Mouse (Mus musculus) forebrain, embryonic 13.5 days (tissue): Measurements from ENCODE around the gene Wars2. TPM values are rescaled to one million over a fixed set of nuclear protein-coding genes. Genes with fewer than 3 reads are reported as not detected.

Experiments
- ATAC-seq: fragments of 200-750 bp; cut with Nextera tagmentation; 2 replicates; pipeline ENCODE4 v1.8.0; 2017
- H3K27ac ChIP-seq: fragments of 300-500 bp; sonication (generic); 2 replicates; pipeline ENCODE4 v1.5.1; 2015; ENCODE audit warnings: inconsistent platforms, mild to moderate bottlenecking, moderate library complexity
- H3K27me3 ChIP-seq: fragments of 300-500 bp; sonication (generic); 2 replicates; pipeline ENCODE4 v1.6.1; 2015; ENCODE audit warnings: mild to moderate bottlenecking, inconsistent platforms
- H3K36me3 ChIP-seq: fragments of 300-500 bp; sonication (generic); 2 replicates; pipeline ENCODE4 v1.6.1; 2015; ENCODE audit warnings: mild to moderate bottlenecking, inconsistent platforms; ENCODE audit not compliant: poor library complexity, severe bottlenecking
- H3K4me1 ChIP-seq: fragments of 300-500 bp; sonication (generic); 2 replicates; pipeline ENCODE4 v1.6.1; 2015; ENCODE audit warnings: inconsistent platforms
- H3K4me2 ChIP-seq: fragments of 300-500 bp; sonication (generic); 2 replicates; pipeline ENCODE4 v1.6.1; 2015; ENCODE audit warnings: inconsistent platforms, mild to moderate bottlenecking, moderate library complexity
- H3K4me3 ChIP-seq: fragments of 300-500 bp; sonication (generic); 2 replicates; pipeline ENCODE4 v1.5.1; 2015; ENCODE audit warnings: mild to moderate bottlenecking, inconsistent platforms
- H3K9ac ChIP-seq: fragments of 300-500 bp; sonication (generic); 2 replicates; pipeline ENCODE4 v1.6.1; 2015; ENCODE audit warnings: mild to moderate bottlenecking, inconsistent platforms
- H3K9me3 ChIP-seq: fragments of 300-500 bp; sonication (generic); replicated peaks from 2 replicates; pipeline ENCODE4 v1.6.1; 2016; ENCODE audit warnings: inconsistent platforms
- WGBS: fragments of 180-500 bp; shearing (Covaris S2); methylation state at CpG from one replicate; pipeline ENCODE4 v1.1.7; 2015; 5-methylcytosine and 5-hydroxymethylcytosine counted together
- polyA plus RNA-seq: library from polyadenylated mRNA; unstranded; fragments of >200 nt; fragmentation: Nextera tagmentation; extraction: Ambion mirVana; gene quantifications from 2 replicates; pipeline ENCODE4 v1.2.1, GENCODE M21; 2015

Wars2 gene
- polyA plus RNA-seq, 1 experiment from 2014 or later, result 6.4 TPM

DNA sequence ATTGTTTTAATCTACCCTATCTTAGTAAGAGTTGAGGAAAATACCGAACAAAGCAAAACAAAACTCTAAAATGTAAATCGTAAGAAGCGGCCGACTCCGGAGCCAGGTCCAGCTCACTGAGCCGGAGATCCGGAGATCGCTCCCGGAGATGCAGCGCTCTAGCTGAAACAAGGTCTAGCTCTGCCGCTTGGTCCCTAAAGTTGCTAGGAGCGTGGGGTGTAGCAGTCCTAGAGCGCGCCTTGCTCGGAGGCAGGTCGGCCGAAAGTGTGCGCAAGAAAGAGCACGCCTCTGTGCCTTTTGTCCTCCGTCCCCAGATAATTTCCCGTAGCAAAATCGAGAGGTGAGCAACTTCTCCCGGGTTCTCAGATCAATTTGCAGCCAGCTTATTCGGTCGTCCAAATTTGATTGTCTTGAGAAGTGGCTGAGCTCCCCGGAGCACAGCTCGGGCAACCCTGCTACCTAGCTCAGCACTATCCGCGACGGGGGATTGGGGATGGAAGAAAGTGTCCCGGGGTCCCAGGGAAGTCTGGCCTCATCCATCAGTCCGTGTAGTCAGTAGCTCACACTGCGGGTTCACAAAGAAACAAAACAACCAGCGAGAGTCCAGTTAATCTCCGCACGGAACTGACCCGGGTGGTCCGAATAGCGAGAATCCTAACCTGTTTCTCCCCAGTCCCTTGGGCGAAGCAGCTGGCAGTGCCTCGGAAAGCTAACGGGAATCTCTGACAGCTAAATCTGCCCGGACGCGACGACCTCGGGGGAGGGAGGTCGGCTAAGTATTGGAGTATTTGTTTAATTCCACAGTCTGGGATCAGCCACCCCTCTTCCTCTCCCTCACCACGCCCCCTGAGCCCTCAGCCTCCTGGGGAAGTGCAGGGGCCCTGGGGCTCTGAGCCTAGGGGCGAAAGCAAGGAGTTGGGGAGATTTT is 100.2 kb downstream of the Wars2 start:
- peak; percentile 43; the same call in 1 of the 2 replicates for ATAC-seq
- H3K4me1 ChIP-seq, result peaks cover 13% of the 10 kb centered on the region
- H3K27me3 ChIP-seq, result peaks cover 98% of the 10 kb centered on the region
- WGBS, result under 1% methylated on average over 50 of the region's 50 CpGs
- no peak overlapping the region for H3K9ac ChIP-seq
- no peaks in the 10 kb centered on the region for H3K9me3 ChIP-seq
- peak overlapping the region; percentile 14; the same call in 1 of the 2 replicates for H3K4me2 ChIP-seq
- H3K27ac ChIP-seq, result no peak overlapping the region
- peak overlapping the region; percentile 15 for H3K4me3 ChIP-seq
- no peaks in the 10 kb centered on the region for H3K36me3 ChIP-seq

DNA sequence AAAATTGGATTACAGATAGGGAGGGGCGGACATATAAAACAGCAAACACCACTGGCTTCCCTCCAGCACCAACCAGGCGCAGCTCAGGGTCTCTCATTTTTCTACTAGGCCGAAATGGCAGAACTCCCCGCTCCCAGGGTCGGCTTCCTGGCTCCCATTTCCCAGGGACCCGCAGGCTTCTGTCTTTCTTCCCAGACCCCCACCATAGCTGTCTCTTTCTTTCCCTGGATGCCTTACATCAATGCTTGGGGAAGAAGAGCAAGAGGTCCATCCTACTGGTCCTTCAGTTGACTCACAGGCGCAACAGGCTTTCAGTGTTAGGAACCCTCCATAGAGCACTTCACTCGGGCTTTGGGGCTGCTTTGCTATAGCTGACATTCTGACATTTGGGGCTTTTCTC is 101.6 kb downstream of the Wars2 start:
- no peak for ATAC-seq
- peaks cover 13% of the 10 kb centered on the region for H3K4me1 ChIP-seq
- H3K36me3 ChIP-seq, result no peaks in the 10 kb centered on the region
- no peak overlapping the region for H3K27ac ChIP-seq
- H3K4me2 ChIP-seq, result no peak overlapping the region
- no peak overlapping the region for H3K4me3 ChIP-seq
- no peaks in the 10 kb centered on the region for H3K9me3 ChIP-seq
- no peak overlapping the region for H3K9ac ChIP-seq
- H3K27me3 ChIP-seq, result peaks cover 100% of the 10 kb centered on the region
- WGBS, result 1% methylated on average over 8 of the region's 8 CpGs

DNA sequence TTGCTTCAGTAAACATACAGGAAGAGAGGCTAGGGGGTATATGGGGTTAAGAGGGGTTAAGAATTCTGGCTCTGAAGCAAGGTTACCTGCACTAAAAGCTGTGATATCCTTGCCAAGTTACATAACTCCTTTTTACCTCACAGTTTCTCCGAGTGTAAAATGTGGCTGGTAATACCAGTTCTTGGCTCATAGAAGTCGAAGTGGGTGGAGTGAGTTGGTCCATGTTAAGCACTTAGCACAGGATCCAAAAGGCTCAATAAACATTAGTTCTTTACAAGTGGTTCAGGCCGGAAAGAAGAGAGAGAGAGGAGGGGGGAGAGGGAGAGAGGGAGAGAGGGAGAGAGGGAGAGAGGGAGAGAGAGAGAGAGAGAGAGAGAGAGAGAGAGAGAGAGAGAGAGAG is 104.5 kb downstream of the Wars2 start:
- H3K36me3 ChIP-seq, result no peaks in the 10 kb centered on the region
- no peaks in the 10 kb centered on the region for H3K9me3 ChIP-seq
- no peak overlapping the region for H3K9ac ChIP-seq
- H3K4me1 ChIP-seq, result peaks cover 12% of the 10 kb centered on the region
- 18% methylated on average over 3 of the region's 3 CpGs for WGBS
- no peak overlapping the region for H3K4me2 ChIP-seq
- H3K4me3 ChIP-seq, result no peak overlapping the region
- peaks cover 100% of the 10 kb centered on the region for H3K27me3 ChIP-seq
- ATAC-seq, result no peak
- no peak overlapping the region for H3K27ac ChIP-seq

DNA sequence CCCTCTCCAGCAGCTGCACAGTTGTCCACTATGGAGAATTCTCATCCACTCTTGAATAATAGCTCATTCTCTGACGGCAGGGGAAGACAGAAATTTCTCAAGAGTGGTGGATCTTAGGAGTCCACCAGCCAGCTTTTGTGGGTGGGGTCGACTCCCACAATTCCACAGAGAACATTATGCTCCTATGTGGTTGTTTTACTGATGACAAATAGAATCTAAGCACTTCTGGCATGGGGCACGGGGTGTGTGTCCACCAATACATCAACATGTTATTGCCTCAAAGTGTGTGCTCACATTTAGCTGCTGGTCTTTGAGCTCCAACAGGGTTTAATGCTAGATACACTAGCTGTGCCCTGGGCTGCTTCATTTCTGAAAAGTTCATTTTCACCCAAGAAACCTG is 105.8 kb downstream of the Wars2 start:
- no peak overlapping the region for H3K4me3 ChIP-seq
- no peaks in the 10 kb centered on the region for H3K36me3 ChIP-seq
- ATAC-seq, result no peak
- H3K27me3 ChIP-seq, result peaks cover 100% of the 10 kb centered on the region
- WGBS, result 34% methylated on average over 3 of the region's 3 CpGs
- H3K4me1 ChIP-seq, result no peaks in the 10 kb centered on the region
- H3K9me3 ChIP-seq, result no peaks in the 10 kb centered on the region
- no peak overlapping the region for H3K9ac ChIP-seq
- H3K27ac ChIP-seq, result no peak overlapping the region
- no peak overlapping the region for H3K4me2 ChIP-seq

DNA sequence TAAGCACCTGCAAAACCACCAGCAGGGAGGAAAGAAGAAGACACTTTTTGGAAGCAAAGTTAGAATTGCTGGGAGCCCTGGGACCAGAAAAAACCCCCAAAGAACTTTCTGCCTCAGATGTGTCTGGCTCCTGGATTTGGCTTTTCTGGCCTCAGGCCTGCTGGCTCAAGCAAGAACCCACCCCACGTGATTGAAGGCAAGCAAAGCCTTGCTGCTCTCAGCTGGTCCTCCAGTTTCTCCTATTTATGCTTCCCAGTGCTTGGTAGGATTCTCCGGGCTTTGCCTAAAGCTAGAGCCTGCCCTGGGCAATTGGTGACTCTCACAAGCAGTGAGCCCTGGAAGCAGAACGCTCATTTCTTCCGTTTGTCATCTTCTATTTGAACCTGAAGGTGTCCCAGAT is 106.7 kb downstream of the Wars2 start:
- Histone ChIP-seq H3K27ac (no peak overlapping the region), H3K36me3 (no peaks in the 10 kb centered on the region), H3K9ac (no peak overlapping the region), H3K27me3 (peaks cover 100% of the 10 kb centered on the region), H3K4me2 (no peak overlapping the region), H3K4me1 (no peaks in the 10 kb centered on the region), H3K4me3 (no peak overlapping the region), H3K9me3 (no peaks in the 10 kb centered on the region)
- no peak for ATAC-seq
- WGBS, result 3% methylated on average over 4 of the region's 4 CpGs

DNA sequence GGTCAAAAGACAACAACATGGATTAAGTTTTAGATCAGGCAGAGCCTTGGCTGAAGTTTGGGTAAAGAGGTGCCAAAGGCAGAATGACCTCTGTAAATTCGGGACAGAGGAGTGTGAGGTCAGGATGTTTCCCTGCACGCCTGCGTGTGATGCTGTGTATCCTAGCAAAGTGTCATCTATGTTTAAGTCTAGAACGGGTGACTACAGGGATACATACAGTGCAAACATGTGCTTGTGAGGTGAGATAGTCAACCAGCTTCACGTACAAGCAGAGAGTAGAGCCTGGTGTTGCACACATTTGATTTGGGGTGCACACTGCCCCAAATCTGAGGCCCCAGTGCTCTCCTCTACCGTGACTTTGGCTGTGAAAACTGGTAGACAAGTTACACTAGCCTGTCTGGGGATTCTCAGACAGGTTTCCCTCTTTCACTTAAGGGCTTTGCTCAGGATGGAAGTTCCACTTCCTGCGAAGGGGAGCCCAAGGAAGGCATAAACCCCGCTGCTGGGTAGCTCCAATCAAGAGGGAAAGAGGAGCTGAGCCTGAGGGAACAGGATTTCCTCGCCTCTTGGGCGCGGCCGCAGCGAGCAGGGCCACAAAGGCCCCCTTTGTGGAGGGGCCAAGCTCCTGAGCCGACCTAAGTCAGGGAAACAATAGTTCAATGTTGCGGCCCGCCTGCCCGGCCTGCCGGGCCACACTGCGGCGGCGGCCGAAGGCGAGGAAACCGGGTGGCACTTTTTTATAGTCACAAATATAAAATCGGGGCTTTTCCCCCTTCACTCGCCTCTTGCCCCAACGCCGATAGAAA is 107.3 kb downstream of the Wars2 start:
- Histone ChIP-seq H3K9me3 (no peaks in the 10 kb centered on the region), H3K36me3 (no peaks in the 10 kb centered on the region), H3K9ac (no peak overlapping the region), H3K27me3 (peaks cover 100% of the 10 kb centered on the region), H3K4me3 (no peak overlapping the region), H3K4me1 (no peaks in the 10 kb centered on the region), H3K27ac (no peak overlapping the region), H3K4me2 (no peak overlapping the region)
- no peak for ATAC-seq
- WGBS, result 2% methylated on average over 28 of the region's 28 CpGs

DNA sequence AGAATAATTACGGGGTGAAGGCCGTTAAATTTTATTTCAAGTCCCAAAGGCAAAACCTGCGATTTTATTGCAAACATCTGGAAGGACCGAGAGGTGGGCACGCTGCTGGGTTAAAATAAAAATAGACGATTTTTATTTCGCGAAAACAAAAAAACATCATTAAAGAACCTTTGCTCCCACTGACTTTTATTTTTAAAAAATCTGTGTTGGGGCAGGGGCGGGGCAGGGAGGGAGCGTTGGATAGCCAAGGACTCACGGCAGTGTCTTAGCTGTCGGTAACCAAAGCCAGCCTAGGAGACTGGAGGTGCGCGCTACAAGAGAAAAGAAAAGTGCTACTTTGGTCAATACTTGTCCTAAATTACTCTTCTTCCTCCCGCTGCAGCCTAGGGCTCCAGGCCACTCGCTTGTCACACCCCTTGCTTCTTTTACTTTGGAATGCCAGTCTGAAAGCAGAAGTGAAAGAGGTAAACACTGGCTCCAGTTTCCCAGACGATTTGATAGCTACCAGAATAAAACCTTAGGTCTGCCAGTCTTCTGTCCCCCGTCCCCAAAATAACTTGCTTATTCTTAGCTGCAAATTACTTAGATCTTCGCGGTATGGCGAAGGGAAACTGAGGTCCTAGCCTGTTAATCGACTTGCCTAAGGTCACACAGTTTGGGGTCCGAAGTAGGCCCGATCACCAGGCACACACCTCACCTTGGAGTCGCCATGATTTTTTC is 108.1 kb downstream of the Wars2 start:
- under 1% methylated on average over 25 of the region's 25 CpGs for WGBS

DNA sequence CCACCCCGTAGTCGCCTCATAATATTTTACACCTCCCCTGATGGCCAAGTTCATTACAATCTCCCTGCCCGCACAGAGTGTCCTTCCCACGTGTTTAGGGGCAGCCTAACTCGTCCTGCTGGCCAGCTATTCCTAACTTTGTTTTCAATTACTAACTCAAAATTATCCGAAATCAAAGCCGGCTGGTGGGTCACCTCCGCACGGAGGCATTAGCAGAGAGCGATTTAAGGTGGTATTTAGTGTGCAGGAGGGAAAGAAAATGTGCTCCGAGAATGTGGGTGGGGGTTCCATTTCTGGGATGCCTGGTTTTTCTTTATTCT is 108.6 kb downstream of the Wars2 start:
- Histone ChIP-seq H3K4me3 (no peak overlapping the region), H3K36me3 (no peaks in the 10 kb centered on the region), H3K4me2 (no peak overlapping the region), H3K9ac (no peak overlapping the region), H3K27me3 (peaks cover 100% of the 10 kb centered on the region), H3K9me3 (no peaks in the 10 kb centered on the region), H3K27ac (no peak overlapping the region), H3K4me1 (peaks cover 10% of the 10 kb centered on the region)
- WGBS, result 1% methylated on average over 11 of the region's 11 CpGs
- no peak for ATAC-seq

More for the DNA sequence above, 108.1 kb downstream of the Wars2 start:
- no peak for ATAC-seq
- Histone ChIP-seq H3K4me1 (peaks cover 6% of the 10 kb centered on the region), H3K4me3 (no peak overlapping the region), H3K27ac (no peak overlapping the region), H3K27me3 (peaks cover 100% of the 10 kb centered on the region), H3K9ac (no peak overlapping the region), H3K36me3 (no peaks in the 10 kb centered on the region), H3K4me2 (no peak overlapping the region), H3K9me3 (no peaks in the 10 kb centered on the region)

DNA sequence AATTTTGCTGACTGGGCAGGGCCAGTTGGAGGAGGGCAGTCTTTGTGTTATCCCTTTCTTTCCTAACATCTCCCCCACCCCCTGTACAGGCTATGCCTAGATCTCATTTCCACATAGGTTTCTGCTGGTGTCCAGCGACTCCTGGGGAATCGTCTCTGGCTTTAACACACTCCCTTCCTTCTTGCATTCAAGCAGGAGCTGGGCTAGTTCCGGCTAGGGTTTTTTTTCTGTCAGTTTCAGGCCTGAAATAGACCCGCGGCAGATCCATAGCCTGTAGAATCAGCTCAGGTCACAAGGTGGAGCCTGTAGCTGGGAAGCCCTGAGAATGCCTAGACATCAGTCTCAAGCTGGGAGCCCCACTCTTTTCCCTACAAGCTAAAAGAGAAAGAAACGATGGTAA is 109.0 kb downstream of the Wars2 start:
- Histone ChIP-seq H3K27me3 (peaks cover 100% of the 10 kb centered on the region), H3K27ac (no peak overlapping the region), H3K9ac (no peak overlapping the region), H3K9me3 (no peaks in the 10 kb centered on the region), H3K4me2 (no peak overlapping the region), H3K4me3 (no peak overlapping the region), H3K36me3 (no peaks in the 10 kb centered on the region), H3K4me1 (peaks cover 10% of the 10 kb centered on the region)
- WGBS, result 0% methylated on average over 6 of the region's 6 CpGs
- no peak for ATAC-seq

DNA sequence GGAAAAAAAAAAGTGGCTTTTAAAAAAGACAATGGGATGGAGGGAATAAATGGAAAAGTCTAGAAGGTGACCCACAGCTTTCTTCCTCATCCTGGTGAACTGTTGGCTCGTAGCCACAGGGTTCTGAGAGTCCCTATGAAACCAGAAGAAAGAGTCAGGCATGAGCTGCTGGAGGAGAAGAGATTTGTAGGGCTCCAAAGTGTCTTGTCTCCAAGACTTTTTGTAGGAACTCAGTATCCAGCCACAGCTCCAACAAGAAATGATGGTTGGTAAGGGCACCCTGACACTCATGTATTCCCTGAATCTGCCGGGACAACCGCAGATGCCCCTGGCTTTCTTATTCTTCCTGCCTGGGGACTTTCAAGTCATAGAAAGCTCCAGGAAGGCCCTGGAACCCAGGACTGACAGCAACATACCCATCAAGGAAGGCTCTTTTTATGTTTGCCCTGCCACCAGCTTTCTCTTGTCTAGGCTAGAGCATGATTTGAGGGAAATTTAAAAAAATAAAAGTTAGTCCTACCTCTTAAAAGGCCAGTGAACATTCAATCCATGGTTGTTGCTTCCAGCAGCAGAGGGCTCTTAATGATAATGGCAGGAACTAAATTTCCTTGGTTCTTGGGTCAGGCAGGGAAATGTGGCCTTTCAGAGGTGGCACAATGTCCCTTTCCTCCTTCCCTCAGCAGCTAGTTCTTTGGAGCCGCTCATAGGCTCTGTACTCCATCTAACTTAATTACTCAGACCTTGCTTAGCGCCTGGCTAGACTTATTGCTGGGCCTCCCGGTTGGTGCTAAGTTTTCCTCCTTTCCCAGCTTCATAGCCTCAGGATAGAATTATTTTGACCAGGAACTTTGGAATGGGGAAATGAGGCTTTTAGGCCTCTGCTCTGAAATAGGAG is 110.7 kb downstream of the Wars2 start:
- 9% methylated on average over 6 of the region's 6 CpGs for WGBS
- no peak for ATAC-seq

DNA sequence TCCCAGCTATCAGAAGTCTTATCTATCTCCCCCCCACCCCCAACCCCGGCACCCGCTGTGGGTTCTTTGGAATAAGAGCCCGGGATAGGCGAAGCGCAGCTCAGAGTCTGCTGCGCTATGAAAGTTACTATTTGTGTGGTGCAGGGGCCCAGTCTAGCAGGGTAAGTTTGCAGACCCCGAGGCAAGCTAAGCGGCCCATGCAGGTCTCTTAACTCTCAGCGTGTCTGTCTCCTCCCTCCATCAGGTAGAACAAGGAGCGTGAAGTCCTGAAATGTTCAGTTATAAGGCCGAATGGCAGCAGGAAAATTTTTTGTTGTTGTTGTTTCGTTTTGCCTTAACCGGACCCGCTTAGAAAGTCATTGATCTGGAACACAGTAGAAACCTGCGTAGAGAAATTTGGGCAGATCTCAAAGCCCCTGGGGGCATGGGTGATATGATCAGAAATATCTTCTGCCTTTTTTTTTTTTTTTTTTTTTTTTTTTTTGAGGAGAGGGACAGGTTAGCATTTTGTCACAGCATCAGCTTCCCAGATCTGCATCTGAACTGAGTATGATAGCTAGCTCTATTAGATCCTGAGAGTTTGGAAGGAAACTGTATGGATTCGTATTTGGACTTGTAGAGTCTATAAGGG is 111.7 kb downstream of the Wars2 start:
- H3K4me2 ChIP-seq, result no peak overlapping the region
- H3K4me3 ChIP-seq, result no peak overlapping the region
- peaks cover 100% of the 10 kb centered on the region for H3K27me3 ChIP-seq
- no peaks in the 10 kb centered on the region for H3K36me3 ChIP-seq
- ATAC-seq, result no peak
- H3K27ac ChIP-seq, result no peak overlapping the region
- under 1% methylated on average over 16 of the region's 16 CpGs for WGBS
- H3K9ac ChIP-seq, result no peak overlapping the region
- peaks cover 10% of the 10 kb centered on the region for H3K4me1 ChIP-seq
- no peaks in the 10 kb centered on the region for H3K9me3 ChIP-seq

More for the DNA sequence above, 110.7 kb downstream of the Wars2 start:
- H3K36me3 ChIP-seq, result no peaks in the 10 kb centered on the region
- H3K9me3 ChIP-seq, result no peaks in the 10 kb centered on the region
- peaks cover 10% of the 10 kb centered on the region for H3K4me1 ChIP-seq
- H3K27me3 ChIP-seq, result peaks cover 100% of the 10 kb centered on the region
- no peak overlapping the region for H3K4me2 ChIP-seq
- H3K9ac ChIP-seq, result no peak overlapping the region
- no peak overlapping the region for H3K4me3 ChIP-seq
- no peak overlapping the region for H3K27ac ChIP-seq
